Mouse (Mus musculus) midbrain, embryonic 11.5 days (tissue): ENCODE measurements around the gene Ppp1r18. TPM values are rescaled to one million over a fixed set of nuclear protein-coding genes. Genes with fewer than 3 reads are reported as not detected.
A peak's percentile ranks its signal among the peaks of the same experiment; 100 is the strongest.
"Not testable (repeated sequence)": the region's sequence is repeated elsewhere in the genome, so short reads cannot be mapped to it uniquely, and the experiment has no call there.

Experiments used
- ATAC-seq: fragments of 200-750 bp; cut with Nextera tagmentation; 2 replicates; pipeline ENCODE4 v1.8.0; 2017; ENCODE audit warnings: moderate TSS enrichment, moderate library complexity; ENCODE audit not compliant: low FRiP score
- DNase-seq: peaks from one replicate; pipeline ENCODE4 v3.0.0; 2015; ENCODE audit warnings: low spot score; ENCODE audit errors: missing footprints
- H3K27ac ChIP-seq: fragments of 300-500 bp; sonication (generic); 2 replicates; pipeline ENCODE4 v1.5.1; 2014; ENCODE audit warnings: low read depth, low read length
- H3K27me3 ChIP-seq: fragments of 300-500 bp; sonication (generic); 2 replicates; pipeline ENCODE4 v1.6.1; 2014; ENCODE audit warnings: mild to moderate bottlenecking, low read length, moderate library complexity, mixed read lengths; ENCODE audit not compliant: control insufficient read depth, insufficient read depth
- H3K36me3 ChIP-seq: fragments of 300-500 bp; sonication (generic); 2 replicates; pipeline ENCODE4 v1.6.1; 2014; ENCODE audit warnings: mild to moderate bottlenecking, low read length, moderate library complexity, mixed read lengths; ENCODE audit not compliant: control insufficient read depth, insufficient read depth
- H3K4me1 ChIP-seq: fragments of 300-500 bp; sonication (generic); 2 replicates; pipeline ENCODE4 v1.6.1; 2014; ENCODE audit warnings: low read length; ENCODE audit not compliant: control insufficient read depth, insufficient read depth
- H3K4me2 ChIP-seq: fragments of 300-500 bp; sonication (generic); 2 replicates; pipeline ENCODE4 v1.6.1; 2014; ENCODE audit warnings: mild to moderate bottlenecking, moderate library complexity
- H3K4me3 ChIP-seq: fragments of 300-500 bp; sonication (generic); 2 replicates; pipeline ENCODE4 v1.5.1; 2014; ENCODE audit warnings: low read depth, low read length
- H3K9ac ChIP-seq: fragments of 300-500 bp; sonication (generic); 2 replicates; pipeline ENCODE4 v1.6.1; 2014; ENCODE audit warnings: low read length
- H3K9me3 ChIP-seq: fragments of 300-500 bp; sonication (generic); 2 replicates; pipeline ENCODE4 v1.6.1; 2016; ENCODE audit warnings: low read length; ENCODE audit not compliant: control insufficient read depth
- WGBS: fragments of 180-500 bp; shearing (Covaris S2); extraction: QIAGEN DNeasy Blood & Tissue Kit; methylation state at CpG from one replicate; pipeline ENCODE4 v1.1.7; 2014; 5-methylcytosine and 5-hydroxymethylcytosine counted together
- polyA plus RNA-seq: library from polyadenylated mRNA; unstranded; fragments of >200 nt; fragmentation: Nextera tagmentation; extraction: Ambion mirVana; gene quantifications from 2 replicates; pipeline ENCODE4 v1.2.1, GENCODE M21; 2014

Ppp1r18 gene
- polyA plus RNA-seq, 1 experiment from 2014 or later, result 24.1 TPM

GRCm38 (mm10) chr17:35836178-35836965 is 29.0 kb upstream of the Ppp1r18 start:
- WGBS, result 11% methylated on average over 24 of the region's 24 CpGs
- Histone ChIP-seq H3K36me3 (peaks cover 31% of the 10 kb centered on the region), H3K27me3 (no peaks in the 10 kb centered on the region), H3K27ac (peak overlapping the region; percentile 94), H3K9me3 (no peaks in the 10 kb centered on the region), H3K4me2 (peak overlapping the region; percentile 92), H3K4me1 (peaks cover 25% of the 10 kb centered on the region), H3K4me3 (peak overlapping the region; percentile 96), H3K9ac (peak overlapping the region; percentile 94)
- peak; percentile 99 for DNase-seq
- no peak for ATAC-seq

DNA sequence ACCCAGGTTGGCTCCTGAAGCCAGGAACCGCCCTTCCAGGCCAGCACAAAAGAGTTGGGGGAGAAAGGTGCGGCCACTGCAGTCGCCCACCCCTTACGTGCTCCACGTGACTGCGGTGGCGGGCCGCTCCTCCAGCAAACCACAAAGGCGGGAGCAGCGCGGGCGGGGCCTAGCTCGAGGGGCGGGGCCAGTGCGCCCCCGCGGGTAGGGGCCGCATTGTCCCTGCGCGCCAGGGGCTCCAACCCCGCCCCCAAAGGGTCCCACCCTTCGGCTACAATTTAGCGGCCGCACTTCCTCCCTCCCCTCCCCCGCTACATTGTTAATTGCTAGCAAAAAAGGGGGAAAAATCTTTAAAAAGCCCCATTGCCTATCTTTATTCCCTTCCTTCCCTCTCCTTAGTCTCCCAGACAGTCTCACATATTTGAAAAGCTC is 28.4 kb upstream of the Ppp1r18 start:
- Histone ChIP-seq H3K36me3 (peaks cover 31% of the 10 kb centered on the region), H3K27me3 (no peaks in the 10 kb centered on the region), H3K9ac (peak overlapping the region; percentile 94), H3K27ac (peak overlapping the region; percentile 94), H3K4me3 (peak overlapping the region; percentile 96), H3K9me3 (no peaks in the 10 kb centered on the region), H3K4me2 (peak overlapping the region; percentile 92), H3K4me1 (peaks cover 25% of the 10 kb centered on the region)
- WGBS, result 1% methylated on average over 25 of the region's 25 CpGs
- peak; percentile 99 for DNase-seq
- ATAC-seq, result peak; percentile 54

DNA sequence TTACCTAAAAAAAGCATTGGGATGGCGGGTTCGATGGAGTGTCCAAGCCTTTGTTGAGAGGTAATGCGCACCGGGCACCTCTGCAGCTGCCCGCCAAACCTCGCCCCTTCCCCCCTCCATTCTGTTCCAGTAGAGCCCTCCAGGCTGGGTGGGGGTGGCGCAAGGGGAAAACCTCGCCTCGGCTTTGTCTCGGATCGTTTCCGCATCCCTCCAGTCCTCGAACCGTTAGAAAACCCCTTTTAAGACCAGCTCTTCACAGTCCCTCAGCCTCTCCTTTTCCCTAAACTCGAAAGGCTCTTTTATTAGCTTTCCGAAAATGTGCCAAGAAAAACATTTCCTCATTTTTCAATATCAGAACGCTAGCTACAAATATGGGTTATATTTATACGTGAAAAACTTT is 27.9 kb upstream of the Ppp1r18 start:
- peaks cover 28% of the 10 kb centered on the region for H3K4me1 ChIP-seq
- under 1% methylated on average over 18 of the region's 18 CpGs for WGBS
- H3K9ac ChIP-seq, result peak overlapping the region; percentile 94
- H3K4me2 ChIP-seq, result peak overlapping the region; percentile 92
- ATAC-seq, result no peak
- peak; percentile 97 for DNase-seq
- H3K27ac ChIP-seq, result peak overlapping the region; percentile 94
- H3K27me3 ChIP-seq, result no peaks in the 10 kb centered on the region
- H3K9me3 ChIP-seq, result no peaks in the 10 kb centered on the region
- H3K4me3 ChIP-seq, result peak overlapping the region; percentile 96
- peaks cover 31% of the 10 kb centered on the region for H3K36me3 ChIP-seq

GRCm38 (mm10) chr17:35838122-35838544 is 27.3 kb upstream of the Ppp1r18 start, which contains the start of gene Tubb5:
Gene Tubb5 (minus strand): TSS chr17:35838306.
- Histone ChIP-seq H3K4me2 (peak within 1 kb of the TSS; percentile 92), H3K36me3 (peaks cover 31% of the 10 kb centered on the region), H3K27me3 (no peaks in the 10 kb centered on the region), H3K4me1 (peaks cover 26% of the 10 kb centered on the region), H3K9ac (peak within 1 kb of the TSS; percentile 94), H3K4me3 (peak within 1 kb of the TSS; percentile 96), H3K9me3 (no peaks in the 10 kb centered on the region), H3K27ac (peak within 1 kb of the TSS; percentile 94)
- ATAC-seq, result peak; percentile 78
- DNase-seq, result peak; percentile 98
- 1% methylated on average over 29 of the region's 29 CpGs for WGBS

GRCm38 (mm10) chr17:35838570-35838969 is 26.8 kb upstream of the Ppp1r18 start:
- Histone ChIP-seq H3K4me2 (peak overlapping the region; percentile 71), H3K9ac (peak overlapping the region; percentile 94), H3K9me3 (no peaks in the 10 kb centered on the region), H3K4me1 (peaks cover 25% of the 10 kb centered on the region), H3K4me3 (peak overlapping the region; percentile 96), H3K27me3 (no peaks in the 10 kb centered on the region), H3K36me3 (peaks cover 29% of the 10 kb centered on the region), H3K27ac (peak overlapping the region; percentile 94)
- under 1% methylated on average over 5 of the region's 5 CpGs for WGBS
- ATAC-seq (no peak), DNase-seq (no peak)

GRCm38 (mm10) chr17:35839002-35839401 is 26.4 kb upstream of the Ppp1r18 start:
- not testable (repeated sequence) for H3K9me3 ChIP-seq, H3K27me3 ChIP-seq, ATAC-seq
- Histone ChIP-seq H3K27ac (peak overlapping the region; percentile 94; the same call in 1 of the 2 replicates), H3K4me1 (peaks cover 25% of the 10 kb centered on the region), H3K4me2 (peak overlapping the region; percentile 71), H3K4me3 (peak overlapping the region; percentile 96), H3K9ac (peak overlapping the region; percentile 94), H3K36me3 (peaks cover 26% of the 10 kb centered on the region)
- 58% methylated on average over 3 of the region's 3 CpGs for WGBS
- DNase-seq, result peak; percentile 56

- Histone ChIP-seq H3K27me3 (no peaks in the 10 kb centered on the region), H3K9me3 (no peaks in the 10 kb centered on the region), H3K4me3 (peak overlapping the region; percentile 62; the same call in 1 of the 2 replicates), H3K4me2 (peak overlapping the region; percentile 35; the same call in 1 of the 2 replicates), H3K9ac (peak overlapping the region; percentile 49), H3K36me3 (peaks cover 15% of the 10 kb centered on the region), H3K27ac (no peak overlapping the region), H3K4me1 (peaks cover 15% of the 10 kb centered on the region)
- ATAC-seq, result no peak
- peak; percentile 82 for DNase-seq
- WGBS, result 59% methylated on average over 14 of the region's 14 CpGs
Measured at GRCm38 (mm10) chr17:35840561-35840960, 24.8 kb upstream of the Ppp1r18 start.

DNA sequence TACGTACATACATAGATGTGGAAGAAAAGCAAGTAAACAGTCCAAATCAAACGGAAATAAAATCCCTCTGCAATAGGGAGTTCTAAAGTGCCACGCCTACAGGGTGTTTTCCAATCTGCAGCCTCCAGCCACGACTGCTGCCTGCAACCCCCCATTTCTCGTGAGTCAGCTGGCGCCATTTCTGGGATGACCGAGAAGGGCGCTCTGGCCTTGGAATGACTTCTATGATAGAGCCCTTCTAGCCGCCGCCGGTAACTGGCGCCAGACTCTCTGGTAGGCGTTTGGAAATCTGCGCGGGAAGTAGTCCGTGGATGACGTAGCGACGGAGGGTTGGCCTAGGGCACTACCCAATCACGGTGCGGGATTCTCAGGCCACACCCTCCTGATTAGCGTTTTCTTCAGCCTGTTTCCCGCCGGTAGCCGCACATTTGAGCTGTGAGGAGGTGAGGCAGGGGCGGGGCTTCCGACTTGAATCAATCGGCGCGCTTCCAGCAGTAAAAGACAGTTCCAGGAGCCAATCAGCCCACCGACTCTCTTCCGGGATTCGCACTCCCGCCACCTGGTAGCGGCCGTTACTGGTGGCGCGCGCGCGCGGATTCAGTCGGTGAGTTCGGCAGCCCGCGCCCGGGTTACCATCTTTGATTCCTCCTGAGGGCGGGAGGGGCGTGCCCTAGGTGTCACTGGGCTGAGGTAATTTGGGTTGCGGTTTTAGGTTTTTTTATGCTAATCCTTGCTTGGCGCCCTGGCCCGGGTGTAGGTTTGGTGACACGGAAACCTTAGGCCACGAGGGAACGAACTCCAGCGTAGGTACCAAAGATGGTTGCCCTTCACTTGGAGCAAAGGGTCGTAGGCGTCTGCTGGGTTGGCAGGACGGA is 24.1 kb upstream of the Ppp1r18 start, which contains the start of gene Mdc1:
Gene Mdc1, plus strand, starts transcription at position 440 of the 875 bp plus-strand sequence.
- Histone ChIP-seq H3K27me3 (no peaks in the 10 kb centered on the region), H3K9me3 (no peaks in the 10 kb centered on the region), H3K9ac (peak within 1 kb of the TSS; percentile 78), H3K4me3 (peak within 1 kb of the TSS; percentile 62), H3K4me1 (peaks cover 8% of the 10 kb centered on the region), H3K4me2 (peak within 1 kb of the TSS; percentile 63), H3K36me3 (peaks cover 8% of the 10 kb centered on the region; the same call in 1 of the 2 replicates), H3K27ac (peak within 1 kb of the TSS; percentile 40; the same call in 1 of the 2 replicates)
- DNase-seq (peak; percentile 100), ATAC-seq (peak; percentile 90)
- under 1% methylated on average over 59 of the region's 59 CpGs for WGBS
